Mouse (Mus musculus) neural tube, embryonic 10.5 days (tissue): ENCODE measurements around the gene Minos1.

Experiments used
- DNase-seq: peaks from one replicate; pipeline ENCODE4 v3.0.0-alpha.2; 2017; ENCODE audit warnings: low spot score; ENCODE audit errors: extremely low spot score

Minos1 gene

GRCm38 (mm10) chr4:139145156-139145555 lies 14.2 kb upstream of the Minos1 start:
- DNase-seq = peak; percentile 18

GRCm38 (mm10) chr4:139144577-139144976 lies 13.7 kb upstream of the Minos1 start:
- DNase-seq = no peak

- DNase-seq = peak; percentile 19
Observed at GRCm38 (mm10) chr4:139142985-139143384, 12.1 kb upstream of the Minos1 start.

GRCm38 (mm10) chr4:139141785-139142184 lies 10.9 kb upstream of the Minos1 start:
- DNase-seq = no peak

GRCm38 (mm10) chr4:139140267-139140666 lies 9.4 kb upstream of the Minos1 start:
- no peak for DNase-seq

- no peak for DNase-seq
Observed at GRCm38 (mm10) chr4:139136011-139136410, 5.1 kb upstream of the Minos1 start.

- DNase-seq = no peak
Observed at GRCm38 (mm10) chr4:139133109-139133508, 2.2 kb upstream of the Minos1 start.

GRCm38 (mm10) chr4:139131858-139132672 lies 1.2 kb upstream of the Minos1 start:
- DNase-seq = no peak

GRCm38 (mm10) chr4:139129806-139130700 lies 860 bp downstream of the Minos1 start:
- DNase-seq = no peak

- DNase-seq = no peak
Observed at GRCm38 (mm10) chr4:139126475-139126874, 4.4 kb downstream of the Minos1 start.

GRCm38 (mm10) chr4:139124940-139125339 lies 6.0 kb downstream of the Minos1 start:
- DNase-seq = no peak

- DNase-seq = no peak
Observed at GRCm38 (mm10) chr4:139122557-139122956, 8.4 kb downstream of the Minos1 start.

GRCm38 (mm10) chr4:139120998-139121397 lies 9.9 kb downstream of the Minos1 start:
- DNase-seq = no peak

GRCm38 (mm10) chr4:139120281-139120814 lies 10.6 kb downstream of the Minos1 start:
- DNase-seq = no peak

- DNase-seq = no peak
Observed at GRCm38 (mm10) chr4:139116356-139117063, 14.4 kb downstream of the Minos1 start.

- DNase-seq = no peak
Observed at GRCm38 (mm10) chr4:139115721-139116120, 15.2 kb downstream of the Minos1 start.

GRCm38 (mm10) chr4:139112482-139112881 lies 18.4 kb downstream of the Minos1 start:
- no peak for DNase-seq

- DNase-seq = no peak
Observed at GRCm38 (mm10) chr4:139111421-139111820, 19.5 kb downstream of the Minos1 start.

- DNase-seq = no peak
Observed at GRCm38 (mm10) chr4:139110858-139111257, 20.1 kb downstream of the Minos1 start.

GRCm38 (mm10) chr4:139105453-139105852 lies 25.5 kb downstream of the Minos1 start:
- DNase-seq = no peak

- no peak for DNase-seq
Observed at GRCm38 (mm10) chr4:139101546-139101945, 29.4 kb downstream of the Minos1 start.
